Mouse (Mus musculus) liver, embryonic 14.5 days (tissue): ENCODE measurements around the gene Itpkb. TPM values are rescaled to one million over a fixed set of nuclear protein-coding genes. Genes with fewer than 3 reads are reported as not detected.

Experiments
- ATAC-seq: fragments of 200-750 bp; cut with Nextera tagmentation; 2 replicates; pipeline ENCODE4 v1.8.0; 2017; ENCODE audit warnings: moderate number of reproducible peaks, mild to moderate bottlenecking, moderate library complexity; ENCODE audit not compliant: insufficient read depth
- DNase-seq, 3 experiments: peaks; one replicate each; pipeline ENCODE4 v3.0.0-alpha.2; 2012 to 2013; ENCODE audit warnings: low read depth in 3 of 3, low spot score in 3 of 3
- H3K27ac ChIP-seq: fragments of 300-500 bp; sonication (generic); 2 replicates; pipeline ENCODE4 v1.5.1; 2014; ENCODE audit warnings: moderate library complexity, mild to moderate bottlenecking, control low read depth, inconsistent platforms
- H3K27me3 ChIP-seq: fragments of 300-500 bp; sonication (generic); 2 replicates; pipeline ENCODE4 v1.6.1; 2014; ENCODE audit warnings: mild to moderate bottlenecking, low read length, moderate library complexity; ENCODE audit not compliant: control insufficient read depth, insufficient read depth
- H3K36me3 ChIP-seq: fragments of 300-500 bp; sonication (generic); replicated peaks from 2 replicates; pipeline ENCODE4 v1.6.1; 2014; ENCODE audit warnings: low read depth; ENCODE audit not compliant: control insufficient read depth, insufficient read depth
- H3K4me1 ChIP-seq, 2 experiments: fragments of 200-500 bp in 1 of 2; fragments of 300-500 bp in 1 of 2; sonication (generic) in 1 of 2; replicated peaks; 2 replicates each; pipeline ENCODE4 v1.6.1; 2012 to 2014; ENCODE audit warnings: antibody characterized with exemption in 1 of 2, inconsistent platforms in 1 of 2, low read length in 1 of 2; ENCODE audit not compliant: control insufficient read depth in 2 of 2, insufficient read depth in 2 of 2
- H3K4me2 ChIP-seq: fragments of 300-500 bp; sonication (generic); 2 replicates; pipeline ENCODE4 v1.6.1; 2014; ENCODE audit warnings: low read depth, mild to moderate bottlenecking, control low read depth, moderate library complexity
- H3K4me3 ChIP-seq, 2 experiments: fragments of 200-500 bp in 1 of 2; fragments of 300-500 bp in 1 of 2; sonication (generic) in 1 of 2; 2 replicates each; pipeline ENCODE4 v1.5.1; 2012 to 2014; ENCODE audit warnings: low read depth in 2 of 2, low read length in 2 of 2, mild to moderate bottlenecking in 2 of 2, control low read depth in 1 of 2, inconsistent platforms in 1 of 2, moderate library complexity in 1 of 2; ENCODE audit not compliant: insufficient read depth in 1 of 2
- H3K9ac ChIP-seq: fragments of 300-500 bp; sonication (generic); replicated peaks from 2 replicates; pipeline ENCODE4 v1.6.1; 2014; ENCODE audit warnings: mild to moderate bottlenecking, control low read depth, moderate library complexity
- H3K9me3 ChIP-seq: fragments of 300-500 bp; sonication (generic); 2 replicates; pipeline ENCODE4 v1.6.1; 2016; ENCODE audit warnings: low read length, mixed read lengths; ENCODE audit not compliant: control insufficient read depth
- CTCF ChIP-seq: IDR thresholded peaks from 2 replicates; pipeline ENCODE4 v1.5.1; 2016; ENCODE audit warnings: antibody characterized with exemption, low read depth, control low read depth
- EP300 ChIP-seq: IDR thresholded peaks from 2 replicates; pipeline ENCODE4 v1.6.1; 2016; ENCODE audit warnings: antibody characterized with exemption, low read depth
- WGBS: fragments of 180-500 bp; shearing (Covaris S2); extraction: QIAGEN DNeasy Blood & Tissue Kit; methylation state at CpG from one replicate; pipeline ENCODE4 v1.1.7; 2014; ENCODE audit not compliant: insufficient replicate concordance; 5-methylcytosine and 5-hydroxymethylcytosine counted together
- polyA plus RNA-seq, 2 experiments: library from polyadenylated mRNA; depleted of rRNA in 1 of 2; stranded (reverse) in 1 of 2; unstranded in 1 of 2; fragments of >200 nt; fragmentation: Nextera tagmentation in 1 of 2; extraction: Ambion mirVana in 1 of 2; gene quantifications; 2 replicates each; pipeline versions ENCODE4 v1.2.1 to v1.2.3; 2012 to 2014

The Itpkb gene
- polyA plus RNA-seq, 2 experiments = 0.52 to 1.3 TPM

GRCm38 (mm10) chr1:180332928-180333440, 2.7 kb downstream of the Itpkb start:
- ATAC-seq = no peak
- Histone ChIP-seq H3K36me3 (no peaks in the 10 kb centered on the region), H3K27me3 (peaks cover 37% of the 10 kb centered on the region), H3K4me1 (peaks cover 0 to 16% of the 10 kb centered on the region in 2 experiments), H3K9me3 (no peaks in the 10 kb centered on the region), H3K4me3 (no peak overlapping the region), H3K4me2 (peak overlapping the region; percentile 74), H3K27ac (no peak overlapping the region), H3K9ac (no peak overlapping the region)
- no peak for DNase-seq
- 66% methylated on average over 14 of the region's 14 CpGs for WGBS
- TF ChIP-seq CTCF (no peak), EP300 (no peak)

- DNase-seq = no peak
- Histone ChIP-seq H3K27ac (no peak overlapping the region), H3K4me3 (no peak overlapping the region), H3K4me1 (peaks cover 0 to 16% of the 10 kb centered on the region in 2 experiments), H3K9ac (no peak overlapping the region), H3K4me2 (peak overlapping the region; percentile 6; the same call in 1 of the 2 replicates), H3K9me3 (no peaks in the 10 kb centered on the region), H3K36me3 (no peaks in the 10 kb centered on the region), H3K27me3 (peaks cover 37% of the 10 kb centered on the region)
- no peak for ATAC-seq
- WGBS = 60% methylated on average over 6 of the region's 6 CpGs
- TF ChIP-seq EP300 = no peak
These were observed 3.3 kb downstream of the Itpkb start for GRCm38 (mm10) chr1:180333588-180333987.

DNA sequence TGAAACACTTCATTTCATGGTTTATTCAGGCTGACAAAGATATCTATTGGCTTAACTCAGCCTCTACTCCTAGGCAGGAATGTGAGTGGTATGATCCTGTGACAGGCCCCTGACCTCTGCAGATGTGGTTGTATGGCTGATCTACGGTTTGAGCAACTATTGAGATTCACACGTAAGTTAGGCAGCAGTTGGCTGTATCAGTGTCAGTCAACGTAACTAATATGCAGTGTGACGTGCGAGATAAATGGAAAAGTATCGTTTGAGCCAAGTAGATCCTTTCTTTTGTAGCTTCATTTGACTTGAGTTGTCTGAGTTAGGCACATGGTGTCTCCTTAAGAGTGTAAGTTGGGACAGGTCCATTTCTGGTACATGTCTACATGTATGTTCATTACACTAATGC, 4.3 kb downstream of the Itpkb start:
- ATAC-seq (no peak), DNase-seq (no peak)
- H3K4me1 ChIP-seq = peaks cover 0 to 12% of the 10 kb centered on the region in 2 experiments; a peak in 3 of 4 replicates
- no peak overlapping the region for H3K4me3 ChIP-seq
- no peaks in the 10 kb centered on the region for H3K9me3 ChIP-seq
- H3K9ac ChIP-seq = no peak overlapping the region
- H3K4me2 ChIP-seq = no peak overlapping the region; the same call in 1 of the 2 replicates
- H3K27me3 ChIP-seq = peaks cover 33% of the 10 kb centered on the region
- TF ChIP-seq CTCF (no peak), EP300 (0 out of 2 replicates have a peak, but pooled peaks have one; percentile 22)
- H3K27ac ChIP-seq = no peak overlapping the region
- H3K36me3 ChIP-seq = no peaks in the 10 kb centered on the region
- 24% methylated on average over 6 of the region's 6 CpGs for WGBS

- no peak for TF ChIP-seq EP300
- no peak for TF ChIP-seq CTCF
- H3K9me3 ChIP-seq = no peaks in the 10 kb centered on the region
- H3K27me3 ChIP-seq = peaks cover 28% of the 10 kb centered on the region
- H3K4me3 ChIP-seq = no peak overlapping the region
- H3K9ac ChIP-seq = no peak overlapping the region
- H3K4me1 ChIP-seq = peaks cover 0 to 10% of the 10 kb centered on the region in 2 experiments; a peak in 2 of 4 replicates
- H3K36me3 ChIP-seq = no peaks in the 10 kb centered on the region
- H3K4me2 ChIP-seq = no peak overlapping the region
- no peak for DNase-seq
- H3K27ac ChIP-seq = no peak overlapping the region
- WGBS = 66% methylated on average over 12 of the region's 12 CpGs
- ATAC-seq = no peak
These were observed 5.5 kb downstream of the Itpkb start for GRCm38 (mm10) chr1:180335513-180336375.

GRCm38 (mm10) chr1:180338358-180338757, 8.1 kb downstream of the Itpkb start:
- no peaks in the 10 kb centered on the region for H3K36me3 ChIP-seq
- H3K27ac ChIP-seq = no peak overlapping the region
- 58% methylated on average over 8 of the region's 8 CpGs for WGBS
- no peak for TF ChIP-seq EP300
- no peak for TF ChIP-seq CTCF
- no peak overlapping the region for H3K4me2 ChIP-seq
- peaks cover 0 to 10% of the 10 kb centered on the region in 2 experiments; a peak in 2 of 4 replicates for H3K4me1 ChIP-seq
- ATAC-seq = no peak
- no peaks in the 10 kb centered on the region for H3K9me3 ChIP-seq
- no peak overlapping the region for H3K9ac ChIP-seq
- H3K4me3 ChIP-seq = no peak overlapping the region
- peaks cover 2% of the 10 kb centered on the region; the same call in 1 of the 2 replicates for H3K27me3 ChIP-seq
- DNase-seq = no peak
